Mouse (Mus musculus) brain, embryonic 14.5 days (tissue): ENCODE results near the gene Klhl3.

Source experiments
- CTCF ChIP-seq: fragments of 200-500 bp; IDR thresholded peaks from 2 replicates; pipeline ENCODE4 v1.5.1; 2012; ENCODE audit warnings: inconsistent platforms, mild to moderate bottlenecking, moderate library complexity, borderline replicate concordance; ENCODE audit not compliant: insufficient read depth, insufficient read length; ENCODE audit errors: extremely low read depth
- POLR2A ChIP-seq: fragments of 200-500 bp; IDR thresholded peaks from 2 replicates; pipeline ENCODE4 v1.6.1; 2012; ENCODE audit warnings: mild to moderate bottlenecking, inconsistent platforms, borderline replicate concordance; ENCODE audit not compliant: poor library complexity, insufficient read depth, insufficient read length, severe bottlenecking; ENCODE audit errors: extremely low read depth

GRCm38 (mm10) chr13:58048076-58048475 is 65.3 kb downstream of the Klhl3 start:
- TF ChIP-seq POLR2A (no peak), CTCF (peak; percentile 33; the same call in 1 of the 2 replicates)
